Mouse (Mus musculus): ENCODE results near the gene Mat1a. TPM values are rescaled to one million over a fixed set of nuclear protein-coding genes. Genes with fewer than 3 reads are reported as not detected.

The Mat1a gene
- polyA plus RNA-seq, 1 experiment from 2014 or later = 2.0 TPM

DNA sequence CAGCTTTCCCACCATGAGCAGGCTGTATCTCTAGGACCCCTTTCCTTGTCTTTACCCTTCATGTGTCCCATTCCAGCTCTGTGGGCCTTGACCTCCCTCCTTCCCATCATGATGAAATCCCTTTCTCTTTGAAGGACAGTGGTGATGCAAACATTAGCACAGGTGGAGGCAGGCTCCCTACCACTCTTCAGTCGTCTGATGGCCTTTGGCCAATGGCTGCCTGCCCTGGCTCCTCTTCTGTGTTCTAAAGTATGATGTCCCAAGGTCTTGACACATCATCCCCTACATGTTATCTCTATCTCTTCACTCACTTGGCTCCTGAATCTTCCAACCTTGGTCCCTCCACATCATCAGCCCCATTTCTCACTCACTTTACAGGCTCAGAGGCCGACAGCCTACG lies 11.4 kb downstream of the Mat1a start:
- 76% methylated on average over 3 of the region's 3 CpGs for WGBS
- H3K9ac ChIP-seq (ENCODE audit: low read length) = no peak overlapping the region
- no peak for DNase-seq (ENCODE audit: low spot score)

DNA sequence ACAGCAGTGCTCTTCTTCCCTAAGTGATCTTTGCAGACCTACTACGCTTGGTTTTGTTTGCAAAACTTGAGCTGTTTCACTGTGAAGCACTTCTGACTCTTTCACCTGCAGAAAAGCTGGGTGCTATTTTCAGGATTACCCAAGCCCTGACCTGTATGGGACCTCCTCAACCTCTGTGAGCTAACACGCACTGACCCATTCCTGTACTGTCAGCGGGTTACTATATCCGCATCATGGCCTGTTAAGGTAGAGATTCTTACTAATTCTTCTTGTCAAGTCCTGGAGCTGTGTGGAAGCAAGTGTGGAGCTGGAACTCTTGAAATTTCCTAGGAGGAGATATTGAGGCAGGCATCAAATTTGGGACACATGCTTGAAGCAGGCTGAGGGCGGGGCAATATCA lies 19.8 kb downstream of the Mat1a start:
- no peaks in the 10 kb centered on the region for H3K9me3 ChIP-seq (ENCODE audit: control insufficient read depth, low read length)
- no peak overlapping the region for H3K4me2 ChIP-seq (ENCODE audit: low read length)
- H3K4me1 ChIP-seq (replicated peaks; ENCODE audit: control insufficient read depth, insufficient read depth, low read length) = no peaks in the 10 kb centered on the region
- DNase-seq (ENCODE audit: low spot score) (no peak), ATAC-seq (replicated peaks; ENCODE audit: low FRiP score, low TSS enrichment, low read depth) (no peak)
- H3K4me3 ChIP-seq (ENCODE audit: low read depth, low read length) = no peak overlapping the region
- H3K27ac ChIP-seq (ENCODE audit: low read depth) = no peak overlapping the region
- H3K9ac ChIP-seq (ENCODE audit: low read length) = no peak overlapping the region
- H3K36me3 ChIP-seq (ENCODE audit: control insufficient read depth, insufficient read depth, low read length) = no peaks in the 10 kb centered on the region
- H3K27me3 ChIP-seq (replicated peaks; ENCODE audit: control insufficient read depth, insufficient read depth, low read length) = no peaks in the 10 kb centered on the region
- WGBS = 85% methylated on average over 5 of the region's 5 CpGs

More for the DNA sequence above, 11.4 kb downstream of the Mat1a start:
- Histone ChIP-seq H3K4me3 (ENCODE audit: low read depth, low read length) (no peak overlapping the region), H3K27me3 (replicated peaks; ENCODE audit: control insufficient read depth, insufficient read depth, low read length) (no peaks in the 10 kb centered on the region), H3K4me1 (replicated peaks; ENCODE audit: control insufficient read depth, insufficient read depth, low read length) (no peaks in the 10 kb centered on the region), H3K36me3 (ENCODE audit: control insufficient read depth, insufficient read depth, low read length) (no peaks in the 10 kb centered on the region), H3K4me2 (ENCODE audit: low read length) (no peak overlapping the region), H3K9me3 (ENCODE audit: control insufficient read depth, low read length) (no peaks in the 10 kb centered on the region), H3K27ac (ENCODE audit: low read depth) (no peak overlapping the region)
- no peak for ATAC-seq (replicated peaks; ENCODE audit: low FRiP score, low TSS enrichment, low read depth)

DNA sequence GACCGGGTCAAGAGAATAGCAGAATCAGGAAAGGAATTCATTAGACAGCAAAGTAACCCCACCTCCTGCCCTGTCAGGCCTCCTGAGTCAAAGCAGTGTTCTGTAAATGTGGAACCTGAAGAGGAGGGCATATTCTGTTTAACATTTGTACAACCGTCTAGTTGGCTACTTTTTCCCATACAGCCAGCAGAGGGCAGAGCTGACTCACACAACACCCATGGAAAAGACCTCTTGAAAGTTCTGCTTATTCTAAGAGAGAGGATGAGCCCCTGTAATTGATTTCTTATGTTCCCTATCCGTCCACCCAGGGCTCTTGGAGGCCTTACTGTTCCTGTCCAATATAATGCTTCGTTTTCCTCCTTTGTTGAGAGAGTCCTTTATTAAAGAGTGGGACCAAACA lies 23.2 kb downstream of the Mat1a start:
- Histone ChIP-seq H3K9me3 (ENCODE audit: control insufficient read depth, low read length) (no peaks in the 10 kb centered on the region), H3K9ac (ENCODE audit: low read length) (no peak overlapping the region), H3K4me2 (ENCODE audit: low read length) (no peak overlapping the region), H3K27me3 (replicated peaks; ENCODE audit: control insufficient read depth, insufficient read depth, low read length) (no peaks in the 10 kb centered on the region), H3K27ac (ENCODE audit: low read depth) (no peak overlapping the region), H3K4me1 (replicated peaks; ENCODE audit: control insufficient read depth, insufficient read depth, low read length) (no peaks in the 10 kb centered on the region), H3K36me3 (ENCODE audit: control insufficient read depth, insufficient read depth, low read length) (no peaks in the 10 kb centered on the region), H3K4me3 (ENCODE audit: low read depth, low read length) (no peak overlapping the region)
- ATAC-seq (replicated peaks; ENCODE audit: low FRiP score, low TSS enrichment, low read depth) = no peak
- WGBS = 30% methylated on average over 4 of the region's 4 CpGs
- DNase-seq (ENCODE audit: low spot score) = peak; percentile 56

DNA sequence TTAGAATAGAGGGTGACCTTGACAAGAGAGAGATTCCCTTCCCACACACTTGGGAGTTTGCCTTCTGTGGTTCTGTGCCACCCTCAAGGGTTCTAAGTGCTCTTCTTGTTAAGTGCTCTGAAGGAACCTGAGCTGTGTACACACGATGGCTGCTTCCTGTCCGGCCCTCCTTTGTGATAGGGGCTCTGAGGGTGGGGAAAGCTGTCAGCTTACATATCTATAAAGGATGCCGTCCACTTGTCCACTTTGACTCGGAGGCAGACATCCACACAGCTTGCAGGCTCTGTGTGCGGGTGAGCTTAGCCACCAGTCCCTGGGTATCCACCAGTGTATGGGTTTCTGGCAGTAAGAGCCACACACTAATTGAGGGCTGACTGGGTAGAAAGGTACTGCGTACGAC lies 26.7 kb downstream of the Mat1a start, which contains the start of gene Sftpa1:
TSS of gene Sftpa1 (plus strand) at position 243 of the 400 bp plus-strand sequence.
- DNase-seq (ENCODE audit: low spot score) = no peak
- Histone ChIP-seq H3K4me2 (ENCODE audit: low read length) (no peak within 1 kb of the TSS), H3K27ac (ENCODE audit: low read depth) (no peak within 1 kb of the TSS), H3K9ac (ENCODE audit: low read length) (no peak within 1 kb of the TSS), H3K36me3 (ENCODE audit: control insufficient read depth, insufficient read depth, low read length) (no peaks in the 10 kb centered on the region), H3K4me3 (ENCODE audit: low read depth, low read length) (no peak within 1 kb of the TSS), H3K9me3 (ENCODE audit: control insufficient read depth, low read length) (no peaks in the 10 kb centered on the region), H3K27me3 (replicated peaks; ENCODE audit: control insufficient read depth, insufficient read depth, low read length) (no peaks in the 10 kb centered on the region), H3K4me1 (replicated peaks; ENCODE audit: control insufficient read depth, insufficient read depth, low read length) (no peaks in the 10 kb centered on the region)
- ATAC-seq (replicated peaks; ENCODE audit: low FRiP score, low TSS enrichment, low read depth) = no peak
- 70% methylated on average over 7 of the region's 7 CpGs for WGBS

DNA sequence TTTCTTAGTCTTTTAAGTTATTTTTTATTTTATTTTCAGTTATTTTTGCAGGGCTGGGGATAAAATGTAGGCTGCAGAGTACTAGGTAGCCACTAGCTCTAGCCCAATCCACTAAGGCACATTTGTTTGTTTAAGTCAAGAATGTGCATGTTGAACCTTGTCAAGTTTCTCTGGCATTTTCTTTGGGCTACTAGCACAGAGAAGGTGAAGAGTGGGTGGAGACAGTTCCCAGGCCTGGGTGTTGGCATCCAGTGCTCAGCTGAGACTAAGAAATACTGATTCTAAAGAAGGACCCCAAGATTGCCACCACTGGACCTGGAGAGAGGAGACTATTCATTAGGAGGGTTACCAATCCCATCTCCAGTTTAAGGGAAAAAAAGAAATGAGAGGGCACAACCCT lies 32.2 kb downstream of the Mat1a start:
- no peaks in the 10 kb centered on the region for H3K27me3 ChIP-seq (replicated peaks; ENCODE audit: control insufficient read depth, insufficient read depth, low read length)
- no peak overlapping the region for H3K4me3 ChIP-seq (ENCODE audit: low read depth, low read length)
- no peak for ATAC-seq (replicated peaks; ENCODE audit: low FRiP score, low TSS enrichment, low read depth)
- H3K4me2 ChIP-seq (ENCODE audit: low read length) = no peak overlapping the region
- no peaks in the 10 kb centered on the region for H3K9me3 ChIP-seq (ENCODE audit: control insufficient read depth, low read length)
- H3K36me3 ChIP-seq (ENCODE audit: control insufficient read depth, insufficient read depth, low read length) = no peaks in the 10 kb centered on the region
- H3K9ac ChIP-seq (ENCODE audit: low read length) = no peak overlapping the region
- no peak overlapping the region for H3K27ac ChIP-seq (ENCODE audit: low read depth)
- no peaks in the 10 kb centered on the region for H3K4me1 ChIP-seq (replicated peaks; ENCODE audit: control insufficient read depth, insufficient read depth, low read length)
- no peak for DNase-seq (ENCODE audit: low spot score)

DNA sequence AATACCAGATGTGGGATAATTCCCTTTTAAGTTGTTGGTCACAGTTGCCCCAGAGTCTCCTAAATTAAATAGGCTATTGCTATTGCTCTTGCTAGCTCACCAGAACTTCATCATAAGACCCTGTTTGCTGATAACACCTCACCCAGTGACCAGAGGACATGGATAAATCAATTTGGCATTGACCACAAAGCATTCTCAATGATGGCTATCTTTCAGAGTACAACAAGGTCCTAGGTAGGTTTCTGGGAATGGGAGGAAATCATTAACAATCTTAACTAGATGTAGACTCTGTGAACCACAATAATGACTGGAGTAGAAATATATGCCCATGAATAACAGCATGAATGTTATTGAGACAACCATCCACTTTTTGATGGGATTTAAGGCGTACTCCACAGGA lies 35.9 kb downstream of the Mat1a start:
- Histone ChIP-seq H3K9ac (ENCODE audit: low read length) (no peak overlapping the region), H3K36me3 (ENCODE audit: control insufficient read depth, insufficient read depth, low read length) (no peaks in the 10 kb centered on the region), H3K4me2 (ENCODE audit: low read length) (no peak overlapping the region), H3K4me1 (replicated peaks; ENCODE audit: control insufficient read depth, insufficient read depth, low read length) (no peaks in the 10 kb centered on the region), H3K4me3 (ENCODE audit: low read depth, low read length) (no peak overlapping the region), H3K27ac (ENCODE audit: low read depth) (no peak overlapping the region), H3K27me3 (replicated peaks; ENCODE audit: control insufficient read depth, insufficient read depth, low read length) (no peaks in the 10 kb centered on the region), H3K9me3 (ENCODE audit: control insufficient read depth, low read length) (no peaks in the 10 kb centered on the region)
- DNase-seq (ENCODE audit: low spot score) (no peak), ATAC-seq (replicated peaks; ENCODE audit: low FRiP score, low TSS enrichment, low read depth) (no peak)
- 78% methylated on average over 1 of the region's 1 CpGs for WGBS

DNA sequence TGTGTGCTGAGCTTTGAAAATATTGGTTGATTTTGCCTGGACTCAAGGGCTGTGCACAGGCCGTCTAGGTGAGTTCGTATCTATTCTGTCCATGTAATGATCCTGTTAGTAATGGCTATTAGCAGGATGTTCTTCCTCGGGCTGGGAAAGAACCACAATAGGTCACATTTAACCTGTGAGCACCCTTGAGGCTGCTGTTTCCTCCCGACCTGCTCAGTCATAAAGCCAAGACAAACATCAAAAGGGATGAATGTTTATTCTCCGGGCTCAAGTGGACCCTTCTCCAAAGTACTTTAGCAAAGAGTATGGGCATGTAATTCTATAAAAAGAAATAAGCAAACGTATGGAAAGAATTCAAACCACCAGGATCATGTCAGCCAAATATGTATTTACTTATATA lies 41.2 kb downstream of the Mat1a start:
- H3K4me2 ChIP-seq (ENCODE audit: low read length) = no peak overlapping the region
- no peak for DNase-seq (ENCODE audit: low spot score)
- 59% methylated on average over 6 of the region's 6 CpGs for WGBS

DNA sequence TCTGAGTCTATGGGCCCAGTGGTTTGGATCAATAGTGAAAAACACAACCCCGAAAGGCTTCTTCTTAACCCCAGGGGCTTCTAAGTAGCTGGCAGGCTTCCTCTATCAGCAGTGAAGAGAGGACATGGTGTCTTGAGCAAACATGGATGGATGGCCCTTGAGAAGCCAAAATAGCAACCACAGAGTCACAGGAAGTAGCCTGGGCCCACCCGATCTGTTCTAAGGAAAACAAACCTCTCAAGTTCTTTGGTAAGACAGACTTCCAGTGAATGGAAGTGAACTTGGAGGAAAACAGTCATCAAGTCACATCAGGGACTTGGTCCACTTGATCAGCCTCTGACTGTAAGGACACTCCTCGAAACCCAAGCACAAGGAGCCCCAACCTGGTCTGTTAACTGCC lies 42.1 kb downstream of the Mat1a start:
- no peak overlapping the region for H3K27ac ChIP-seq (ENCODE audit: low read depth)
- no peak overlapping the region for H3K4me3 ChIP-seq (ENCODE audit: low read depth, low read length)
- no peaks in the 10 kb centered on the region for H3K36me3 ChIP-seq (ENCODE audit: control insufficient read depth, insufficient read depth, low read length)
- no peak overlapping the region for H3K4me2 ChIP-seq (ENCODE audit: low read length)
- no peaks in the 10 kb centered on the region for H3K9me3 ChIP-seq (ENCODE audit: control insufficient read depth, low read length)
- H3K27me3 ChIP-seq (replicated peaks; ENCODE audit: control insufficient read depth, insufficient read depth, low read length) = no peaks in the 10 kb centered on the region
- no peak overlapping the region for H3K9ac ChIP-seq (ENCODE audit: low read length)
- no peak for DNase-seq (ENCODE audit: low spot score)
- H3K4me1 ChIP-seq (replicated peaks; ENCODE audit: control insufficient read depth, insufficient read depth, low read length) = no peaks in the 10 kb centered on the region
- WGBS = 89% methylated on average over 3 of the region's 3 CpGs
- no peak for ATAC-seq (replicated peaks; ENCODE audit: low FRiP score, low TSS enrichment, low read depth)

More for the DNA sequence above, 41.2 kb downstream of the Mat1a start:
- Histone ChIP-seq H3K36me3 (ENCODE audit: control insufficient read depth, insufficient read depth, low read length) (no peaks in the 10 kb centered on the region), H3K9me3 (ENCODE audit: control insufficient read depth, low read length) (no peaks in the 10 kb centered on the region), H3K27me3 (replicated peaks; ENCODE audit: control insufficient read depth, insufficient read depth, low read length) (no peaks in the 10 kb centered on the region), H3K27ac (ENCODE audit: low read depth) (no peak overlapping the region), H3K4me3 (ENCODE audit: low read depth, low read length) (no peak overlapping the region), H3K9ac (ENCODE audit: low read length) (no peak overlapping the region), H3K4me1 (replicated peaks; ENCODE audit: control insufficient read depth, insufficient read depth, low read length) (no peaks in the 10 kb centered on the region)
- ATAC-seq (replicated peaks; ENCODE audit: low FRiP score, low TSS enrichment, low read depth) = no peak

DNA sequence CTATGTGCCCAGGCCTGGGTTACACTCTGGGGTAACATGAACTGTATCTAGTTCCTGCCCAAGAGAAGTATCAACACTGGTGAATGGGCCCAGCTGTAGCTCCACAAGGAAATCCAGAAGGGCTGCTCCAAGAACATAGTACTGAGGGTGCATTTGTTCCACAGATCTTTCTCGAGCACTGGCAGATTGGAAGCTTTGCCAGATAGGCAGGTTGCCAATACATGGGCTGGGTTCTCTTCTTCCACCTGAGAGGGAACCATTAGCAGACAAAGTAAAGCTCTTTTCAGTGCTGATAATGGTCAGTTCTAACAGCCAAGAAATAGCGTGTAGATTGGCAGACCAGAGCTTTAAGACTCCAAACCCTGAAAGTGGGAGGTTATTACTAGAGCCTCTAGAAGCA lies 42.5 kb downstream of the Mat1a start:
- DNase-seq (ENCODE audit: low spot score) = no peak
- no peaks in the 10 kb centered on the region for H3K9me3 ChIP-seq (ENCODE audit: control insufficient read depth, low read length)
- H3K27ac ChIP-seq (ENCODE audit: low read depth) = no peak overlapping the region
- no peak overlapping the region for H3K4me3 ChIP-seq (ENCODE audit: low read depth, low read length)
- no peaks in the 10 kb centered on the region for H3K4me1 ChIP-seq (replicated peaks; ENCODE audit: control insufficient read depth, insufficient read depth, low read length)
- no peaks in the 10 kb centered on the region for H3K36me3 ChIP-seq (ENCODE audit: control insufficient read depth, insufficient read depth, low read length)
- H3K9ac ChIP-seq (ENCODE audit: low read length) = no peak overlapping the region
- H3K4me2 ChIP-seq (ENCODE audit: low read length) = no peak overlapping the region
- ATAC-seq (replicated peaks; ENCODE audit: low FRiP score, low TSS enrichment, low read depth) = no peak
- WGBS = 89% methylated on average over 2 of the region's 2 CpGs
- no peaks in the 10 kb centered on the region for H3K27me3 ChIP-seq (replicated peaks; ENCODE audit: control insufficient read depth, insufficient read depth, low read length)

Measured in intestine, embryonic 14.5 days (tissue).